ENCODE assay signal across 24 mouse cellular contexts in genomic region chr8:77958814-77959372, GRCm38 (mm10).
DNase-seq lines count a peak whose midpoint lies in the region; ATAC-seq lines count a peak whose summit lies in the region.
"Had no signal": no experiment of that assay in that cellular context is flagged by ENCODE, and none has a peak within 500 bp of the region (broad histone marks: within the 10 kb centered on the region; RNA-seq: fewer than 3 reads in every experiment).

No protein-coding gene starts in this region.

- DNase-seq in ES-CJ7 (ENCODE audit: low read depth, low spot score) (peak; percentile 60), ZHBTc4 (ENCODE audit: low read depth, low spot score) (peak; percentile 64)
- DNase-seq in left cerebral cortex, postnatal 14 days (ENCODE audit: low spot score in 2 of 2): no peak
- DNase-seq in heart, adult 18-20 months: no peak
- no peak for DNase-seq in kidney, postnatal 36 days
- DNase-seq: adrenal gland, adult 8-10 months; adrenal gland, postnatal 25 days; cerebellum, adult 11-12 months; cerebellum, adult 8-10 months; cerebellum, postnatal 10 days; cerebellum, postnatal 36 days; gastrocnemius, adult 2 months; gastrocnemius, postnatal 14 days; heart, adult 11 months; heart, postnatal 10 days; heart, postnatal 36 days had no signal

- peak; percentile 55 for ATAC-seq in megakaryocyte progenitor cell, adult 5-6 weeks (replicated peaks; ENCODE audit: poor library complexity)
- ATAC-seq: activated CD4-positive, CD25-positive, alpha-beta regulatory T cell, adult 4 months; forebrain, embryonic 13.5 days; forebrain, embryonic 16.5 days; hindbrain, postnatal 0 days; inflammation-experienced regulatory T-cells, adult 6 months; intestine, embryonic 16.5 days; Patski had no signal

- intact Hi-C loops in left cerebral cortex, postnatal 14 days (cut with DNase I): no loop called here

Comparison
In these comparisons a context has a peak if more than half of its experiments do, and no peak if none do; other contexts are left out.
1. DNase-seq: peak in ES-CJ7 (single experiment) and ZHBTc4 (single experiment); none in left cerebral cortex, postnatal 14 days (0 of 2), heart, adult 18-20 months (0 of 2) and kidney, postnatal 36 days (0 of 2).